ENCODE assay signal across 7 mouse cellular contexts in the genomic region with DNA sequence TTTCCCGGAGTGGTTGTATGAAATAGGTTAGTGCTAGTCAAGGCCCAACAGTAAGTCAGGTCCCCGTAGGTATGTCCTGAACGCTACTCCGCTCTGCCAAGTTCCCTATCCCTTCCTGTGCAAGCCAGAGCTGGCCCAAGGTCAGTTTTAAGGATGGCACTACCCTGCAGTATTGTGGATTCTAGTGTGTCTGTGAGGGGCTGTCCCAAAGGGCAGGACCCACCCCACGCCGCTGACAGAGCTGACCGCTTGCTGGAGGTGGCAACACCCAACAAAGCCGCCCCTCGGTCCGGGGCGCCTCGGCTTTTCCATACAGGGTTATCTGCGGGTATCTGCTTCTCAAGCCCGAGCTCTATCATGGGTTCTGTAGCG. TPM values are rescaled to one million over a fixed set of nuclear protein-coding genes. Genes with fewer than 3 reads are reported as not detected.
DNase-seq lines count a peak whose midpoint lies in the region; ATAC-seq and TF ChIP-seq lines count a peak whose summit lies in the region.

No protein-coding gene starts in this region.

- H3K4me3 ChIP-seq in lung, embryonic 15.5 days = peak overlapping the region; percentile 80
- peak overlapping the region; percentile 42 for H3K4me3 ChIP-seq in embryonic fibroblast, embryonic 13.5 days (ENCODE audit: insufficient read depth, low read length)
- peak overlapping the region; percentile 83 for H3K4me3 ChIP-seq in limb, embryonic 14.5 days (replicated peaks; ENCODE audit: low read length)
- peak overlapping the region; percentile 89 for H3K4me3 ChIP-seq in stomach, embryonic 14.5 days (ENCODE audit: low read depth, low read length)

- H3K36me3 ChIP-seq in lung, embryonic 15.5 days = no peaks in the 10 kb centered on the region
- peaks cover 12% of the 10 kb centered on the region; the same call in 1 of the 2 replicates for H3K36me3 ChIP-seq in limb, embryonic 14.5 days (ENCODE audit: control insufficient read depth, insufficient read depth, low read length)
- H3K36me3 ChIP-seq in stomach, embryonic 14.5 days (ENCODE audit: control insufficient read depth, insufficient read depth, low read length) = peaks cover under 1% of the 10 kb centered on the region; the same call in 1 of the 2 replicates

- WGBS in lung, embryonic 15.5 days = 4% methylated on average over 15 of the region's 15 CpGs
- WGBS in limb, embryonic 14.5 days = 4% methylated on average over 15 of the region's 15 CpGs
- WGBS in stomach, embryonic 14.5 days = 5% methylated on average over 15 of the region's 15 CpGs

- H3K4me2 ChIP-seq in lung, embryonic 15.5 days = peak overlapping the region; percentile 77
- peak overlapping the region; percentile 91 for H3K4me2 ChIP-seq in limb, embryonic 14.5 days (replicated peaks; ENCODE audit: low read depth, low read length, severe bottlenecking)
- H3K4me2 ChIP-seq in stomach, embryonic 14.5 days (replicated peaks; ENCODE audit: low read depth, low read length) = peak overlapping the region; percentile 78

- H3K4me1 ChIP-seq in lung, embryonic 15.5 days = peaks cover 25% of the 10 kb centered on the region
- peaks cover 10% of the 10 kb centered on the region; the same call in 1 of the 2 replicates for H3K4me1 ChIP-seq in embryonic fibroblast, embryonic 13.5 days (ENCODE audit: control insufficient read depth, insufficient read depth, low read length)
- H3K4me1 ChIP-seq in limb, embryonic 14.5 days (ENCODE audit: control insufficient read depth, insufficient read depth, low read length) = peaks cover 21% of the 10 kb centered on the region
- H3K4me1 ChIP-seq in stomach, embryonic 14.5 days (ENCODE audit: control insufficient read depth, insufficient read depth, low read length) = peaks cover 14% of the 10 kb centered on the region; the same call in 1 of the 2 replicates

- H3K9me3 ChIP-seq in lung, embryonic 15.5 days = no peaks in the 10 kb centered on the region
- no peaks in the 10 kb centered on the region for H3K9me3 ChIP-seq in limb, embryonic 14.5 days (ENCODE audit: control insufficient read depth, low read length)
- H3K9me3 ChIP-seq in stomach, embryonic 14.5 days (ENCODE audit: control insufficient read depth, low read depth, low read length) = no peaks in the 10 kb centered on the region

- no peak for DNase-seq in lung, postnatal 14 days
- DNase-seq in limb, embryonic 14.5 days (ENCODE audit: low spot score) = peak; percentile 13
- DNase-seq in thymus, postnatal 25 days = no peak
- DNase-seq in adipocyte (ENCODE audit: low spot score) = no peak

- ATAC-seq in lung, embryonic 15.5 days (ENCODE audit: borderline replicate concordance, extremely low read depth, low FRiP score, low TSS enrichment) = peak; percentile 63
- peak; percentile 35; the same call in 1 of the 2 replicates for ATAC-seq in limb, embryonic 14.5 days (ENCODE audit: low FRiP score, low read depth)
- peak; percentile 54 for ATAC-seq in stomach, embryonic 14.5 days (ENCODE audit: insufficient number of reproducible peaks, insufficient read depth, low FRiP score, low read depth)

- no peak for TF ChIP-seq POLR2A in embryonic fibroblast, embryonic 13.5 days (IDR thresholded peaks at IDR 0.05; ENCODE audit: low read depth, low read length)
- no peak for TF ChIP-seq POLR2A in limb, embryonic 14.5 days (IDR thresholded peaks at IDR 0.05; ENCODE audit: borderline replicate concordance, extremely low read depth, insufficient read depth, insufficient read length)

- peak overlapping the region; percentile 62 for H3K9ac ChIP-seq in lung, embryonic 15.5 days
- H3K9ac ChIP-seq in limb, embryonic 14.5 days (ENCODE audit: low read depth, low read length, severe bottlenecking) = peak overlapping the region; percentile 84
- peak overlapping the region; percentile 82 for H3K9ac ChIP-seq in stomach, embryonic 14.5 days (replicated peaks; ENCODE audit: low read depth, low read length)

- H3K27me3 ChIP-seq in lung, embryonic 15.5 days = no peaks in the 10 kb centered on the region
- H3K27me3 ChIP-seq in limb, embryonic 14.5 days (ENCODE audit: control insufficient read depth, insufficient read depth, low read length) = no peaks in the 10 kb centered on the region
- H3K27me3 ChIP-seq in stomach, embryonic 14.5 days (ENCODE audit: control insufficient read depth, insufficient read depth, low read length) = no peaks in the 10 kb centered on the region

- no peak for TF ChIP-seq CTCF in embryonic fibroblast, embryonic 13.5 days (IDR thresholded peaks at IDR 0.05; ENCODE audit: borderline replicate concordance, insufficient read depth, low read length)

- H3K27ac ChIP-seq in lung, embryonic 15.5 days = peak overlapping the region; percentile 87
- H3K27ac ChIP-seq in embryonic fibroblast, embryonic 13.5 days (ENCODE audit: insufficient read depth, low read length) = peak overlapping the region; percentile 53
- peak overlapping the region; percentile 90 for H3K27ac ChIP-seq in limb, embryonic 14.5 days (replicated peaks; ENCODE audit: low read depth, low read length)
- peak overlapping the region; percentile 99 for H3K27ac ChIP-seq in stomach, embryonic 14.5 days (ENCODE audit: low read length)

RNA-seq across cellular contexts. Expression of gene Ywhah, which starts 0.4 kb away (rescaled TPM):
- 455 TPM in 2 replicates for polyA plus RNA-seq in lung, embryonic 15.5 days (2015; fragmentation: Nextera tagmentation; extraction: Ambion mirVana)
- 306 and 356 TPM in 2 replicates for polyA plus RNA-seq in embryonic fibroblast, embryonic 13.5 days (2011; ENCODE audit: insufficient read length, low read depth, missing spikeins)
- 226 and 247 TPM in 2 replicates for polyA plus RNA-seq in limb, embryonic 14.5 days (2012; rRNA removed)
- 323 and 339 TPM in 2 replicates for polyA plus RNA-seq in limb, embryonic 14.5 days (2014; fragmentation: Nextera tagmentation; extraction: Ambion mirVana)
- 388 and 396 TPM in 2 replicates for polyA plus RNA-seq in stomach, embryonic 14.5 days (2014; fragmentation: Nextera tagmentation; extraction: Ambion mirVana)
